Mouse (Mus musculus) layer of hippocampus, adult 18-20 months (tissue): ENCODE measurements around the gene Pdia4. TPM values are rescaled to one million over a fixed set of nuclear protein-coding genes. Genes with fewer than 3 reads are reported as not detected.
"Not testable (repeated sequence)": the region's sequence is repeated elsewhere in the genome, so short reads cannot be mapped to it uniquely, and the experiment has no call there.

Source experiments
- DNase-seq, 2 experiments: peaks; one replicate each; pipeline ENCODE4 v3.0.0; 2022; ENCODE audit warnings: low spot score in 2 of 2
- microRNA-seq, 2 experiments: library from miRNA; unstranded; fragments of <30 nt; microRNA quantifications; one replicate each; pipeline ENCODE4 v1.2.0; 2021
- total RNA-seq, 2 experiments: library from RNA; stranded (reverse); gene quantifications; 2 replicates each; pipeline ENCODE4 v1.2.3; 2021

The Pdia4 gene
- total RNA-seq, 2 experiments from 2014 or later = 73.1 to 74.2 TPM

DNA sequence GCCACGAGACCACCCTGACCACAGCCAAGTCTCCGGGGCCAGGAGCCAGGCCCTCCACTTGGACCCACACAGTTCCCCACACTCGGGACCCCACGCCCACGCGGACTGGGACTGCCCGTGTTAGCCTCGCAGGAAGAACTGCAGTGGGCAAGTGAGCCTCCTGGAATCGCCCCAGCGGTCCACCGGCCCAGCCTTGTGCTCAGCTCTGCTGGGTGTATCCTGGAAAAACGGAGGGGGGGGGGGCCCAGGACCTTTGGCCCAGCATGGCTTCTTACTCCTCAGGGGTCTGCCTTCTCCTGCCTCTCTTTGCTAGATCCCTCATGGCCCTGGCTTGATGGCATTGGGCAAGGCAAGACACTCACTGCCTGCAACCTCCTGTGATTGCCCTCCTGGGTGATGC is 44.7 kb downstream of the Pdia4 start:
- not testable (repeated sequence) for DNase-seq

DNA sequence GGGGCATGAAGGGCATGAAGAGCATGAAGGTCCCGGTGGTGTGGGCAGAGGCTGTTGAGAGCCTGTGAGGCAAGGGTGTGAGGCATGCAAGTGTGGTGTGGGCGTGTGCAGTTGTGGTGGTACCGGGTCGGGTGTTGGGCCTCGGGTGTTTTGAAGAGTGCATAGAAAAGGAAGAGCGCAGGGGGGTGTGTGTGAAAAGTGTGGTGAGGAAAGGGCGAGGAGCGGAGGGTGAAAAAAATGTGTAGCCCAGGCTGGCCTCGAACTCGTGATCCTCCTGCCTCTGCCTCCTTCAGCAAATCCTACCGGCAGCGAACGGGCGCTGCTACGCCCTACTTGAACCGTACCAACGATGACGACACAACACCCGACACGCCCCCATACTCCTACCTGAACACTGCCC is 45.9 kb downstream of the Pdia4 start:
- DNase-seq = not testable (repeated sequence)

DNA sequence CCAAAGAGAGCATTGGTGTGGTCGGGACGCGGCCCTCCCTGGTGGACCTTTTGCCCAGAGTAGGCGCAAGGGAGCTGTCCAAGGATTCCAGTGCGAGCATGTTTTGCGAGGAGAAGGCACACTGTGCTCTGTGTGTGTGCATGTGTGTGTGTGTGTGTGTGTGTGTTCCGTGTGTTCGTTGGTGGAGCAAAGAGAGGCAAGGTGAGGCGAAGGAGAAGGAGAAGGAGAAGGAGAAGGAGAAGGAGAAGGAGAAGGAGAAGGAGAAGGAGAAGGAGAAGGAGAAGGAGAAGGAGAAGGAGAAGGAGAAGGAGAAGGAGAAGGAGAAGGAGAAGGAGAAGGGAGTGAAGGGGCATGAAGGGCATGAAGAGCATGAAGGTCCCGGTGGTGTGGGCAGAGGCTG is 50.5 kb downstream of the Pdia4 start:
- not testable (repeated sequence) for DNase-seq

DNA sequence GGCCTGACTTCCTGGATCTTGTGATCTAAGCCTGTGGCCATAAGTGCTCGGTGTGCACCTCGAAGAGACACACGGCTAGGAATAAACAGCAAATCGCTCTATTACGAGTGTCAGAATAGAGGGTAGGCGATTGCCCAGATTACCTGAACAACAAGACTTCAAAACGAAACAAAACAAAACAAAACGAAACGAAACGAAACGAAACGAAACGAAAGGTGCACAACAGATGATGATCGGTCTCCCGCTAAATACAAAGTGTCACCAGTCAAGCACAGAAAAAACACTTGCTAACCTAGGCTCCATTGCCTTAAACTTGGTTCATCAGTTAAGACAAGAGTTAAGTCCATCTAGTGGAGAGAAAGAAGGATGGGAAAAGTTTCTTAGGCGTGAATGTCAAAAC is 53.8 kb downstream of the Pdia4 start:
- DNase-seq = not testable (repeated sequence)

DNA sequence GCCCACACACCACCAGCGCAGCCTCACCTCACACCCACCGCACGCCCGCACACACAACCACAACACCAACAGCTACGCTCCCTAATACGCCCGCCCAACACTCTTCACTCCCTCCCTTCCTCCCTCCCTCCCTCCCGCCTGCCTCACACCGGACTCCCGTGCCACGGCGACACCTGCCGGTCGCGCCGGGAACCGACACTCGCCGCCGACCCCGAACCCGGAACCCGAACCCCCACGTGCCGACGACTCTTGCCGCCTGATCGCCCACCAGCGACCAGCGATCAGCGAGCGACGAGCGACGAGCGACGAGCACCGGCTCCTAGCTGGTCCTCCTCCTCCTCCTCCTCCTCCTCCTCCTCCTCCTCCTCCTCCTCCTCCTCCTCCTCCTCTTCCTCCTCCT is 55.4 kb downstream of the Pdia4 start:
- peak; percentile 89 to 99 for DNase-seq

DNA sequence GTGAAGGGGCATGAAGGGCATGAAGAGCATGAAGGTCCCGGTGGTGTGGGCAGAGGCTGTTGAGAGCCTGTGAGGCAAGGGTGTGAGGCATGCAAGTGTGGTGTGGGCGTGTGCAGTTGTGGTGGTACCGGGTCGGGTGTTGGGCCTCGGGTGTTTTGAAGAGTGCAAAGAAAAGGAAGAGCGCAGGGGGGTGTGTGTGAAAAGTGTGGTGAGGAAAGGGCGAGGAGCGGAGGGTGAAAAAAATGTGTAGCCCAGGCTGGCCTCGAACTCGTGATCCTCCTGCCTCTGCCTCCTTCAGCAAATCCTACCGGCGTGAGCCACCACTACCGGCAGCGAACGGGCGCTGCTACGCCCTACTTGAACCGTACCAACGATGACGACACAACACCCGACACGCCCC is 55.8 kb downstream of the Pdia4 start:
- DNase-seq = not testable (repeated sequence)

DNA sequence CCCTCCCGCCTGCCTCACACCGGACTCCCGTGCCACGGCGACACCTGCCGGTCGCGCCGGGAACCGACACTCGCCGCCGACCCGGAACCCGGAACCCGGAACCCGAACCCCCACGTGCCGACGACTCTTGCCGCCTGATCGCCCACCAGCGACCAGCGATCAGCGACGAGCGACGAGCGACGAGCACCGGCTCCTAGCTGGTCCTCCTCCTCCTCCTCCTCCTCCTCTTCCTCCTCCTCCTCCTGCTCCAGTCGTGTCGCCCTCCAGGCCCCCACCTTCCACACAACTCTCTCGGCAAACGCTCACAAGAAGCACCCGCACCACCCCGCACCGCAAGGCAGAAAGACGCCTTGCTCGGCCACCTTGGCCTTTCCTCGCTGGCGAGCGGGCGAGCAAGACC is 60.1 kb downstream of the Pdia4 start:
- not testable (repeated sequence) for DNase-seq

DNA sequence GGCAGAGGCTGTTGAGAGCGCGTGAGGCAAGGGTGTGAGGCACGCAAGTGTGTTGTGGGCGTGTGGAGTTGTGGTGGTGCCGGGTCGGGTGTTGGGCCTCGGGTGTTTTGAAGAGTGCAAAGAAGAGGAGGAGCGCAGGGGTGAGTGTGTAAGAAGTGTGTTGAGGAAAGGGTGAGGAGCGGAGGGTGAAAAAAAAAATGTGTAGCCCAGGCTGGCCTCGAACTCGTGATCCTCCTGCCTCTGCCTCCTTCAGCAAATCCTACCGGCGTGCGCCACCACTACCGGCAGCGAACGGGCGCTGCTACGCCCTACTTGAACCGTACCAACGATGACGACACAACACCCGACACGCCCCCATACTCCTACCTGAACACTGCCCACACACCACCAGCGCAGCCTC is 64.9 kb downstream of the Pdia4 start:
- DNase-seq = peak; percentile 93 to 97

DNA sequence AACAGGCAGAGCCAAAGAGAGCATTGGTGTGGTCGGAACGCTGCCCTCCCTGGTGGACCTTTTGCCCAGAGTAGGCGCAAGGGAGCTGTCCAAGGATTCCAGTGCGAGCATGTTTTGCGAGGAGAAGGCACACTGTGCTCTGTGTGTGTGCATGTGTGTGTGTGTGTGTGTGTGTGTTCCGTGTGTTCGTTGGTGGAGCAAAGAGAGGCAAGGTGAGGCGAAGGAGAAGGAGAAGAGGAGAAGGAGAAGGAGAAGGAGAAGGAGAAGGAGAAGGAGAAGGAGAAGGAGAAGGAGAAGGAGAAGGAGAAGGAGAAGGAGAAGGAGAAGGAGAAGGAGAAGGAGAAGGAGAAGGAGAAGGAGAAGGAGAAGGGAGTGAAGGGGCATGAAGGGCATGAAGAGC is 65.3 kb downstream of the Pdia4 start:
- DNase-seq = not testable (repeated sequence)

Small RNA genes lying within 50 kb of the gene (microRNA-seq; reads per million reads assigned to microRNA genes)
- 0 reads per million in 2 experiments for gene Mir704

Other genes with a start within 250 kb of the Pdia4 start
- 10 to 100 TPM in 1 of 2 experiments, 1 to 10 TPM in 1; 9.8 to 13.7 TPM for gene Ezh2, start 218.1 kb downstream of the Pdia4 start, total RNA-seq
- gene Zfp786, start 17.4 kb upstream of the Pdia4 start, total RNA-seq = 1 to 10 TPM; 4.9 to 5.0 TPM
- 10 to 100 TPM; 20.1 to 23.8 TPM for gene Zfp398, start 22.2 kb upstream of the Pdia4 start, total RNA-seq
- 10 to 100 TPM; 11.9 to 12.2 TPM for gene Zfp282, start 63.8 kb upstream of the Pdia4 start, total RNA-seq
- gene Zfp212, start 107.0 kb upstream of the Pdia4 start, total RNA-seq = 10 to 100 TPM; 19.7 to 20.2 TPM
- gene Zfp956, start 140.0 kb upstream of the Pdia4 start, total RNA-seq = 10 to 100 TPM; 22.2 to 25.7 TPM
- 10 to 100 TPM; 30.9 to 34.3 TPM for gene Zfp777, start 235.5 kb upstream of the Pdia4 start, total RNA-seq